Mouse (Mus musculus) liver, embryonic 11.5 days (tissue): Measurements from ENCODE around the gene Inhba. TPM values are rescaled to one million over a fixed set of nuclear protein-coding genes. Genes with fewer than 3 reads are reported as not detected.

Experiments
- ATAC-seq: fragments of 200-750 bp; cut with Nextera tagmentation; replicated peaks from 2 replicates; pipeline ENCODE4 v1.8.0; 2017; ENCODE audit warnings: moderate number of reproducible peaks, mild to moderate bottlenecking, moderate TSS enrichment, moderate library complexity; ENCODE audit not compliant: low FRiP score
- DNase-seq: peaks from one replicate; pipeline ENCODE4 v3.0.0-alpha.2; 2017; ENCODE audit warnings: low spot score
- H3K27ac ChIP-seq: fragments of 300-500 bp; sonication (generic); 2 replicates; pipeline ENCODE4 v1.5.1; 2014; ENCODE audit warnings: mild to moderate bottlenecking, low read depth, low read length, control low read depth
- H3K27me3 ChIP-seq: fragments of 300-500 bp; sonication (generic); replicated peaks from 2 replicates; pipeline ENCODE4 v1.6.1; 2014; ENCODE audit warnings: low read length, mixed read lengths; ENCODE audit not compliant: control insufficient read depth, insufficient read depth
- H3K36me3 ChIP-seq: fragments of 300-500 bp; sonication (generic); 2 replicates; pipeline ENCODE4 v1.6.1; 2014; ENCODE audit warnings: mild to moderate bottlenecking, low read length, moderate library complexity, mixed read lengths; ENCODE audit not compliant: control insufficient read depth, insufficient read depth
- H3K4me1 ChIP-seq: fragments of 300-500 bp; sonication (generic); replicated peaks from 2 replicates; pipeline ENCODE4 v1.6.1; 2014; ENCODE audit warnings: low read length, mixed read lengths; ENCODE audit not compliant: control insufficient read depth, insufficient read depth
- H3K4me2 ChIP-seq: fragments of 300-500 bp; sonication (generic); 2 replicates; pipeline ENCODE4 v1.6.1; 2014; ENCODE audit warnings: mild to moderate bottlenecking, control low read depth, moderate library complexity
- H3K4me3 ChIP-seq: fragments of 300-500 bp; sonication (generic); 2 replicates; pipeline ENCODE4 v1.5.1; 2014; ENCODE audit warnings: low read depth, low read length, control low read depth
- H3K9ac ChIP-seq: fragments of 300-500 bp; sonication (generic); 2 replicates; pipeline ENCODE4 v1.6.1; 2014; ENCODE audit warnings: low read depth, low read length, control low read depth
- H3K9me3 ChIP-seq: fragments of 300-500 bp; sonication (generic); 2 replicates; pipeline ENCODE4 v1.6.1; 2016; ENCODE audit warnings: low read length, inconsistent platforms, mixed read lengths; ENCODE audit not compliant: control insufficient read depth
- WGBS: fragments of 180-500 bp; shearing (Covaris S2); extraction: QIAGEN DNeasy Blood & Tissue Kit; methylation state at CpG from one replicate; pipeline ENCODE4 v1.1.7; 2014; 5-methylcytosine and 5-hydroxymethylcytosine counted together
- polyA plus RNA-seq: library from polyadenylated mRNA; unstranded; fragments of >200 nt; fragmentation: Nextera tagmentation; extraction: Ambion mirVana; gene quantifications from 2 replicates; pipeline ENCODE4 v1.2.1, GENCODE M21; 2014

Inhba gene
- polyA plus RNA-seq, 1 experiment from 2014 or later, result 0.47 TPM

- DNase-seq, result no peak
- WGBS, result 45% methylated on average over 3 of the region's 3 CpGs
- H3K4me2 ChIP-seq, result no peak overlapping the region
- peaks cover 17% of the 10 kb centered on the region for H3K27me3 ChIP-seq
- no peak overlapping the region for H3K9ac ChIP-seq
- no peaks in the 10 kb centered on the region for H3K36me3 ChIP-seq
- H3K27ac ChIP-seq, result no peak overlapping the region
- no peak for ATAC-seq
- no peak overlapping the region for H3K4me3 ChIP-seq
- no peaks in the 10 kb centered on the region for H3K4me1 ChIP-seq
- H3K9me3 ChIP-seq, result no peaks in the 10 kb centered on the region
Observed at GRCm38 (mm10) chr13:16018807-16019510, 7.3 kb downstream of the Inhba start.

GRCm38 (mm10) chr13:16020659-16021058 is 9.0 kb downstream of the Inhba start:
- Histone ChIP-seq H3K9me3 (no peaks in the 10 kb centered on the region), H3K36me3 (no peaks in the 10 kb centered on the region), H3K9ac (no peak overlapping the region), H3K27ac (no peak overlapping the region), H3K4me2 (no peak overlapping the region), H3K4me1 (no peaks in the 10 kb centered on the region), H3K4me3 (no peak overlapping the region), H3K27me3 (peaks cover 16% of the 10 kb centered on the region)
- WGBS, result 4% methylated on average over 1 of the region's 1 CpGs
- ATAC-seq (no peak), DNase-seq (no peak)

GRCm38 (mm10) chr13:16021181-16021580 is 9.5 kb downstream of the Inhba start:
- H3K4me2 ChIP-seq, result no peak overlapping the region
- ATAC-seq (no peak), DNase-seq (no peak)
- no peaks in the 10 kb centered on the region for H3K4me1 ChIP-seq
- no peak overlapping the region for H3K4me3 ChIP-seq
- no peak overlapping the region for H3K27ac ChIP-seq
- WGBS, result 39% methylated on average over 6 of the region's 6 CpGs
- no peaks in the 10 kb centered on the region for H3K9me3 ChIP-seq
- H3K9ac ChIP-seq, result no peak overlapping the region
- H3K27me3 ChIP-seq, result peaks cover 11% of the 10 kb centered on the region
- no peaks in the 10 kb centered on the region for H3K36me3 ChIP-seq

- DNase-seq, result no peak
- no peaks in the 10 kb centered on the region for H3K4me1 ChIP-seq
- ATAC-seq, result no peak
- H3K36me3 ChIP-seq, result no peaks in the 10 kb centered on the region
- no peak overlapping the region for H3K27ac ChIP-seq
- no peak overlapping the region for H3K9ac ChIP-seq
- no peak overlapping the region for H3K4me3 ChIP-seq
- no peak overlapping the region for H3K4me2 ChIP-seq
- H3K27me3 ChIP-seq, result peaks cover 11% of the 10 kb centered on the region
- no peaks in the 10 kb centered on the region for H3K9me3 ChIP-seq
- 88% methylated on average over 7 of the region's 7 CpGs for WGBS
Observed at GRCm38 (mm10) chr13:16021849-16022248, 10.2 kb downstream of the Inhba start.

GRCm38 (mm10) chr13:16022536-16022935 is 10.9 kb downstream of the Inhba start:
- no peaks in the 10 kb centered on the region for H3K4me1 ChIP-seq
- H3K36me3 ChIP-seq, result no peaks in the 10 kb centered on the region
- 90% methylated on average over 8 of the region's 8 CpGs for WGBS
- DNase-seq, result no peak
- H3K9me3 ChIP-seq, result no peaks in the 10 kb centered on the region
- H3K9ac ChIP-seq, result no peak overlapping the region
- no peak for ATAC-seq
- H3K4me2 ChIP-seq, result no peak overlapping the region
- peaks cover 6% of the 10 kb centered on the region; the same call in 1 of the 2 replicates for H3K27me3 ChIP-seq
- H3K27ac ChIP-seq, result no peak overlapping the region
- H3K4me3 ChIP-seq, result no peak overlapping the region

GRCm38 (mm10) chr13:16023070-16024039 is 11.7 kb downstream of the Inhba start:
- H3K4me1 ChIP-seq, result no peaks in the 10 kb centered on the region
- no peak overlapping the region for H3K9ac ChIP-seq
- H3K4me2 ChIP-seq, result no peak overlapping the region
- no peaks in the 10 kb centered on the region for H3K27me3 ChIP-seq
- H3K9me3 ChIP-seq, result no peaks in the 10 kb centered on the region
- WGBS, result 56% methylated on average over 13 of the region's 13 CpGs
- ATAC-seq (no peak), DNase-seq (no peak)
- H3K4me3 ChIP-seq, result no peak overlapping the region
- no peak overlapping the region for H3K27ac ChIP-seq
- H3K36me3 ChIP-seq, result no peaks in the 10 kb centered on the region

- no peaks in the 10 kb centered on the region for H3K9me3 ChIP-seq
- no peak overlapping the region for H3K27ac ChIP-seq
- no peaks in the 10 kb centered on the region for H3K36me3 ChIP-seq
- ATAC-seq (no peak), DNase-seq (no peak)
- H3K4me2 ChIP-seq, result no peak overlapping the region
- 76% methylated on average over 5 of the region's 5 CpGs for WGBS
- no peaks in the 10 kb centered on the region for H3K27me3 ChIP-seq
- H3K4me1 ChIP-seq, result no peaks in the 10 kb centered on the region
- H3K9ac ChIP-seq, result no peak overlapping the region
- H3K4me3 ChIP-seq, result no peak overlapping the region
Observed at GRCm38 (mm10) chr13:16030557-16031057, 19.0 kb downstream of the Inhba start.

GRCm38 (mm10) chr13:16032425-16032824 is 20.8 kb downstream of the Inhba start:
- Histone ChIP-seq H3K36me3 (no peaks in the 10 kb centered on the region), H3K27ac (no peak overlapping the region), H3K9me3 (no peaks in the 10 kb centered on the region), H3K4me3 (no peak overlapping the region), H3K4me1 (no peaks in the 10 kb centered on the region), H3K27me3 (no peaks in the 10 kb centered on the region), H3K9ac (no peak overlapping the region), H3K4me2 (no peak overlapping the region)
- DNase-seq (no peak), ATAC-seq (no peak)
